Mouse (Mus musculus) hematopoietic stem cell, adult 5-6 weeks (primary cell): ENCODE measurements around the gene Ptov1. TPM values are rescaled to one million over a fixed set of nuclear protein-coding genes. Genes with fewer than 3 reads are reported as not detected.
"Not testable (repeated sequence)": the region's sequence is repeated elsewhere in the genome, so short reads cannot be mapped to it uniquely, and the experiment has no call there.

ENCODE experiments used
- ATAC-seq, 2 experiments: fragments of 125-278 bp in 1 of 2; replicated peaks in 1 of 2; 2 replicates each; pipeline ENCODE4 v1.8.0; 2016 to 2017; ENCODE audit warnings: inconsistent platforms in 2 of 2, mild to moderate bottlenecking in 2 of 2, moderate number of reproducible peaks in 2 of 2, low read depth in 1 of 2, moderate TSS enrichment in 1 of 2; ENCODE audit not compliant: low FRiP score in 2 of 2, poor library complexity in 2 of 2, severe bottlenecking in 2 of 2, insufficient read depth in 1 of 2, low TSS enrichment in 1 of 2
- total RNA-seq: library from RNA; stranded (forward); fragments of 172-1452, 232-1000 nt; gene quantifications from 2 replicates; pipeline ENCODE4 v1.2.3, GENCODE M21; 2017

The Ptov1 gene
- total RNA-seq, 1 experiment from 2014 or later: 54.1 TPM

DNA sequence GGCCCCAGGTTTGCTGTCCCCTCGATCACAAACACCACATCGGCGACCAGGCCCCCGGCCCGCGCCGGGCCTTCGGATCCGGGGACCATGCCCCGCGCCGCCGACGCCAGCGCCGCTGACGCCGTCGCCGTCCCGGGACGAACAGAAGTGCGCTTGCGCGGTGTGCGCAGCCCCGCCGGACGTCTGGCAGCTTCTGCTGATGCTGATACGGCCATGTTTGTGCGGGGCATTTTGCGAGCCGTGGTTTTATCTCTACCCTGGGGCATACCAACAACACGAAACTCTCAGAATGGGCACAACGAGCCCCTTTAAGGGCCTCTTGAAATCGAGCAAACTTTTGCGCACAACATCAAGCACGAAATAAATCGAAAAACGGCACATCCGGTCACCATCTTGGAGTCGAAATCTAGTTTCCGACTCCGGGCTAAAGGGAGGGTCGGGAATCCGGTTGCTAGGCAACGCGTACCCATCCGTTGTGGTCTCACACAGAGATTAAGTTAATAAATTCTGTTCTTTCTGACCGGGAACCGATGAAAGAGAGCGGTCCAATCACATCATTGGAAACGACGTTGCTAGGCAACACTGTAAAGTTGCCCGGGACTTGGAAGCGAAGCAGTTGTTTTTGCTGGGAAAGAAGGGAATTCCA, 22.8 kb upstream of the Ptov1 start, which contains the start of gene Med25:
Med25 (minus strand) TSS at position 437 of the 646 bp plus-strand sequence.
- peak; percentile 57 to 65 for ATAC-seq

DNA sequence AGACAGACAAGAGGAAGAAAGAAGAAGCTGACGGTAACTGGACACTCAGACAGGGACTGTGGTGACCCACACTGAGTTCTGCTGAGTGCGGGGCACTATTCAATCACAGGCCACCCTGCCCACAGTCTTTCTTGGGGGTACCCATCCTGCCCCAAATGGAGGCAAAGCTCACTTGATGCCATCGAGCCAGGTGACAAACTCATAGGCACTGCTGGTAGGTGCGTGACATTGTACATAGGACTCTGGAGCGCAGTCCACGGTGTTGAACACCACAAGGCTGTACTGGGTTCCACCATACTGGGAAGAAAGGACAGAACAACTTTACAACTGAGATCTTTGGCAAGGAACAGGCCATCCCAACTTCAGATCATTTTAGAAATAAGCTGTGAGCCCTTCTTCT, 22.0 kb upstream of the Ptov1 start:
- ATAC-seq: no peak

DNA sequence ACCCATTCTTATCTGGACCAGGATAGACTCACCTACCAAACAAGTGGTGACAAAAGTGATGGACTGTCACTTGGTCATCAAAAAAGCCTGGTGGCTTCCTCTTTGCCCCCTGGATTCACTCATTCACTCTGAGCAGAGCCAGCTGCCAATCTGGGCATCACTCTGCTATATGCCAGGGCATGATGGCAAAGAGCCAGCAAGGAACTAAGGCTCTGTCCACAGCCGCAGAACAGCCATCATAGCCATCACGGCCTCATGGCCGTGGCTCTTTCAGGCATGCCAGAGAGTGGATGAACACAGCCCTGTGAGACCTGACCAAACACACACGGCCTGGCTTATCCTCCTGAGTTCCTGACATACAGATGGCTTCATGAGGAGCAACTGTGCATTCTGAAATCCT, 21.1 kb upstream of the Ptov1 start:
- ATAC-seq: no peak

DNA sequence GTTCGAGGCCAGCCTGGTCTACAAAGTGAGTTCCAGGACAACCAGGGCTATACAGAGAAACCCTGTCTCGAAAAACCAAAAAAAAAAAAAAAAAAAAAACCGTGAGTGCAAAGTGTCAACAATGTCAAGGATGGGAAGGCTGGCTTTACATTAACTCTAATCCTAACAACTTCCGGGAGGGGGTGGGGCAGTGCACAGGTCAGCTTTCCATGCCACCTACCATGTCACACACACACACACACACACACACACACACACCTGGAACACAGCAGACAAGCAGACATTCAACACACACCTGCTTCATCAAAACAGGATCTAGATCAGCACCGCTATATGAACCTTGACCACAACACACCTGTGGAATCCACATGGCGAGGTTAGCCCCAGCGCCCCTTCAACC, 20.6 kb upstream of the Ptov1 start:
- ATAC-seq: no peak

DNA sequence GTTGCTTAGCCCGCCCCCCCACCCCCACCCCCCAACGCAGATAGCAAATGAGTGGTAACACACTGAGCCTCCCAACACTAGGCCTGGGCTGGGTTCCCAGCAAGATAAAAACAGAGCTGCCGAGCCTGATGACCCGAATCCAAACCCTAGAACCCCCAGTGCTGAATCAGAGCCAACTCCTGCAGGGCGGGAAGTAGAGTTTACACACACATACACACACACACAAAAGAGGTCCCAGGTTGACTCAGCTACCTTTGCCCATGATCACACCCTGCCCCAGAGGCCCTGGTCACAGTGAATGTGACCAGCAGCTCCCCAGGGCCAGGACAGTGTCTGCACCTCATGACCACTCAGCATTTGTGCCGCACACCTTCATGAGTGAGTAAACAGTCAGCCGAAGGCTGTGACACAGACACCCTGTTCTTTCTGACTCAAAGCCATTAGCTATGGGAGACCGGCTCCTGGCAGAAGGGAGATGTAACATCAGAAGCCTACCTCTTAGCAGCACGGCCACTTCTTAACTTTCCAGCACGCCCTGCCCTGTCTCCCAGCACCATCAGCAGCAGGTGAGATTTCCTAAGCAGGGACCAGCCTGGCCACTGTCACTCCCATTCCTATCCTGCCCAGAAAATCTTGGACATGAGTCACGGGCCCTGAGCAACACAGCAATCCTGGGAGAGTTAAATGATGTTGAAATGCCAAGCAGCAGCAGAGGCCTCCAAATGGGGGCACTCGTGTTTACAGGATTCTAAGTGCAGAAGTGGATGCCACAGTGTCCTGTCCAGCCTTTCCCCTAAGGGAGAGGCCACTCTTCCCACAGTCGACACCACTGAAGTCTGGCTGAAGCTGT, 18.9 kb upstream of the Ptov1 start:
- no peak for ATAC-seq

DNA sequence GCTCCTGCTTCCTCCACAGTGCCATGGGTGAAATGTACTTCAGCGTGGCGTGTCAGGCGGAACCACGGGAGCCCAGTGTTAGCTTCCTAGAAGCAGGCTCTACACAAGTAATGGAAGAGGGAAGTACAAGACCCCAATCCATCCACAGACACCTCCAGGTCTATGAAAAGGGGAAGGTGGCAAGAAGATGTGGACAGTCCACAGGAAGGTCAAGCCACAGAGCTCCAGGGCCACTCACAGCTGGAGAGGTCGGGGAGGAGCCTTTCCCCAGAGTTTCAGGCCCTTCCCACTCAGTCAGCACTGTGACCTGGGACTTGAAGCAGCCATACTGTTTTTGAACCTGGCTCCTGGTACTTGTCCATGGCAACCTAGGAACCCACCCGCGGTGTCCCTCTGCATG, 17.4 kb upstream of the Ptov1 start:
- peak in 1 of 2 experiments; percentile 30; a peak in 1 of 4 replicates for ATAC-seq

DNA sequence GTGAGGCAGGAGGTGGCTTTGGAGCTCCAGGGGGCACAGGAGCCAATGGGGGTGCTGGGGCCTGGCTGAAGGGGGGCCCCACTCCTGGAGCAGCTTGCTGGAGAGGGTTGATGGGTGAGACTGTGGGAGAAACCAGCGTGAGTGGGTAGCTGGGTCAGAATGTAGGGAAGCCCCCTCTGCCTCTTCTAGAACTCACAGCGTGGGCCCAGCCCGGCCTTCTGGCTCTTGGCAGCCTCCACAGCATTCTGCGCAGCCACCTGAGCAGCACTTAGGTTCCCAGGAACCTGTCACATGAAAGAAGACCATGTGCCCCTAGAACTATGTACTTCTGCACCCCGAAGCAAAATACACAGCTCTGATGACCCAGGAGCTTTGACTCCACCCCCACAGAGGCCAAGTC, 15.0 kb upstream of the Ptov1 start:
- no peak for ATAC-seq

DNA sequence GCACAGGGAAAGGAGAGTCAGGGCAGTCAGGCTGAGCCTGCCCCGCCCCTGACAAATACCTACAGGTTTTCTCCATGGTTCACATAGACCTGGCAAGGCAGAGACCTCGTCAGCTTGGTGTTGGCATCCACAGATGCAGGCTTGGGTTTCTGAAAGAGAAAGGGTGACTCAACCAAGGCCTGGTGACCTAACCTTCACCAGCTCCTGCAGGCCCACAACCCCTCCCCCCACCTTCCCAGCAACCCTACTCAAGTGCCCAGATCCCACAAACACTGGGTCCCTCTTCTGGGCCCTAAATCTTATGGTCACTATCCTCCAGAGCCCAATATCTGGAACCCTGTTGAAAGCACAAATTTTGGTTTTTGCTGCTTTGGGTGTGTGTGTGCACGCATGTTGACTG, 13.4 kb upstream of the Ptov1 start:
- no peak for ATAC-seq

DNA sequence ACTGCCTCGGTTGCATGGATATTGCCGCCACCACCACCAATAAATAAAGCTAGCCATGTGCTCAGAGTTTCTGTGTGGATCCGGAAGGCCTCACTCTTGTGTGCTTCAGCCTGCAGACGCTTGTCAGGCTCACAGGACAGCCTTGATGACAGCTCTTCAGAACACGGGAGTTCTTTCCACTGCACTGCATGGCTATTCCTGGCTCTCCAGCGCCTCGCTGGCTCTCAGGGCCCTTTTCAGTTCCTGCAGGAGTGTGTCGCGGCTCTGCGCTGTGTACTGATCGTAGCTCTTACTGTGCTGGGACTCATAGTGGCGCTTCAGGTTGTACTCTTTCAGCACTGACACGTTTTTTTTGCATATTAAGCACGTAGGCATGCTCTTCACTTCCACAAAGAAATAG, 8.2 kb upstream of the Ptov1 start:
- ATAC-seq: no peak

DNA sequence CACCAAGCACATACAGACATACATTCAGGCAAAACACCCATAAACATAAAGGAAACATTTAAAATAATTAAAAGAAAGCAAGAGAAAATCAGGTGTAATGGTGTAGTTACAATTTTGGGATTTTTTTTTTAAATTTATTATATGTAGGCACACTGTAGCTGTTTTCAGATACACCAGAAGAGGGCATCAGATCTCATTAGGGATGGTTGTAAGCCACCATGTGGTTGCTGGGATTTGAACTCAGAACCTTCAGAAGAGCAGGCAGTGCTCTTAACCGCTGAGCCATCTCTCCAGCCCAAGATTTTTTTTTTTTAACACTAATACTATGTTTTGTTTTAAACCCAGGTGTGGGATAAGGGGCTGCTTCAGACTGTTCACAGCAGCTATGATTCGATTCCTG, 2.2 kb upstream of the Ptov1 start:
- not testable (repeated sequence) for ATAC-seq

DNA sequence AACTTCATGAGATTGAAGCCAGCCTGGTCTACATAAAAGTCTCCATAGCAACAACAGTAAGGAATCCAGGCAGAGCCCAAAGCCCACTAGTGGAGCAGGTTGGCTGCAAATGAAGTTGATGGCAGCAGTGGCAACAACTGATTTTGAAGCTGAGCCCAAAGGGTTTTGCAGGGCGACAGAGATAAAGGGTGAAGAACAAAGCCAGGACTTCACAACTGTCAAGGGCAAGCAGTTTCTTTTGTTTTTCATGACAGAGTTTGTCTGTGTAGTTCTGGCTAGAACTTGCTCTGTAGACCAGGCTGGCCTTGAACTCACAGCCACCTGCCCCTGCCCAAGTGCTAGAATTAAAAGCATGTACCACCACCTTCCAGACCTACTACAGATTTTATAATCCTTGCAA, 1.6 kb upstream of the Ptov1 start:
- no peak for ATAC-seq

DNA sequence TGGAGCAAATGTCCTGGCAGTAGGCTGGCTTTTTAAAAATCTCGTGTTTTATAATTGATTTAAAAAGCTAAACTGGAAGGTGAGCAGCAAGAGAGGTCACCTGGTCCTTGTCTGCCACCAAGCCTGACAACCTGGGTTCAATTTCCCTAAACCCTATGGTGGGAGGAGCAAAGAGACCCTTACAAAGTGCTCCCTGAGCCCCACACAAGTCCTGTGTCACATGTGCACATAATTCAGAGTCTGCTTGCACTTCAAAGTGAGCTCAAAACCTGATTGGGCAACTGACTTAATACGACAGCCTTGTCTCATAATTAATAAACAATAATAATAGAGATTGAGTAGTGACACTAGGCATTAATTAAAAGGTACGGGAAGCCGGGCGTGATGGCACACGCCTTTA, 1.0 kb upstream of the Ptov1 start:
- ATAC-seq: no peak

DNA sequence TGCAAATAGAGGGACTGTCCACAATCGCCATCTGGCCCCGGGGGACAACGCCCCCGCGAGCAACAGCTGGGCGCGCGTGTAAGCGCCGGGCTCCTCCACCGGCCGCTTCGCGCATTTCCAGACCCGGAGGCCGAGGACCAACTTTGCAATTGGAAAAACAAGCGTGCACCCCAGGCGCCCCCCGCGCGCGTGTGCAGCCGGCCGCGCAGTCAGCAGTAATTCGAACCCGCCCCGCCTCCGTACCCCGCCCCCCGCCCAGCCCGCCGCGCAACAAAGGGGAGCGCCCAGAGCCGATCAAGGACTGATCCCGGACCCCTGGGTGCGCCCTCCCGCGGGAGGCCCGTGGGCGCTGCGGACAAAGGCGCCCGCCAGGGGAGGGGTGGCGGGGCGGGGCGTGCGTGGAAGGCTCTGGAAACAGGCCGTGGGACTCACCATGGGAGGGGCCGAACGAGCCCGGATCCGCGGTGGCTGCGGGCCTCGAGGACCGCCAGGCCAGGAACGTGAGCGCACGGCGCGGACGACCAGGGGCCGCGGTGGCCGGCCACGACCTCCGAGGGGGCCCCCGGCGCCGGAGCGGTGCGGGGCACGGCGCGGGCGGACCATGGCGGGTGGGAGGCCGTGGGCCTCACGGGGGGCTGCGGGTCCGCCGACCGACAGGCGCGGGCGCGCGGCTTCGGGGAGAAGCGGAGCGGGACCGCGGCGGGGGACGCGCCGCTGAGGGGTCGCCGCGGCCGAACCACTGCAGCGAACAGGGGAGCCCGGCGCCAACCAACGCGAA, 480 bp downstream of the Ptov1 start:
- no peak for ATAC-seq

DNA sequence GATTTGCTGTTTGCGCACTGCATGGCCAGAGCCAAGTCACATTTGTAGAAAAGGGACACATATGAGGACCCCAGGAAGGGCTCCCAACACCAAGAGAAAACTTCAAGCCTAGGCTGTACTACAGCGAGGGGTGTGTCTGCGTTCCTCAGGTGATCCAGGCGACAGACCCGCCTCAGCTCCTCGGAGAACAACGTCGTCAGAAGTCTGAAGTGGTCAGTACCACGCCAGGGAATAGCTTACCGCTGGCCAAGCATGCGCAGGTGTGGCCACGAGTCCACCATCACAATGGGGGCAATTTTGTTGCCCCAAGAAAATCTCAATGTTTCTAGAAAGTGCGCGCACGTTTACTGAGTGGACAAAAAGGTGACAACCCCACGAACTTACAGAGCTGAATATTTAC, 1.1 kb downstream of the Ptov1 start:
- no peak for ATAC-seq

DNA sequence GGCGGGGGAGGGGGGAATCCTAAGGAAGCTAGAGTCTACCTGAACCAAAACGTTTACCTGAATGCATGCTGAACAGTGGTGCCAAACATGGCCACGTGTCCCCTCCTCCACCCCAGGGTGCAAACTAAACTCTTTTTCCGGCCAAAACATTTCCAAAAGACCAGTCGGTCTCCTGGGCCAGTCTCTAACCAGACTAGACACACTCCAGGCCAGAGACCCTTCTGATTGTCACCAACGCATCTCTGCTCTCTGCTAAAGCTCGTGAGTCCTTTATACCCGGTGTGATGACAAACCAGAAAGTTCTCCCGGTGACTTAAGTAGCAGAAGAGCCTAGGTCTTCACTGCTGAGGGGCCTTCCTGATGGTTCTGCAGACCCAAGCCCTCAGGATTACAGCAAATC, 1.8 kb downstream of the Ptov1 start:
- no peak for ATAC-seq

DNA sequence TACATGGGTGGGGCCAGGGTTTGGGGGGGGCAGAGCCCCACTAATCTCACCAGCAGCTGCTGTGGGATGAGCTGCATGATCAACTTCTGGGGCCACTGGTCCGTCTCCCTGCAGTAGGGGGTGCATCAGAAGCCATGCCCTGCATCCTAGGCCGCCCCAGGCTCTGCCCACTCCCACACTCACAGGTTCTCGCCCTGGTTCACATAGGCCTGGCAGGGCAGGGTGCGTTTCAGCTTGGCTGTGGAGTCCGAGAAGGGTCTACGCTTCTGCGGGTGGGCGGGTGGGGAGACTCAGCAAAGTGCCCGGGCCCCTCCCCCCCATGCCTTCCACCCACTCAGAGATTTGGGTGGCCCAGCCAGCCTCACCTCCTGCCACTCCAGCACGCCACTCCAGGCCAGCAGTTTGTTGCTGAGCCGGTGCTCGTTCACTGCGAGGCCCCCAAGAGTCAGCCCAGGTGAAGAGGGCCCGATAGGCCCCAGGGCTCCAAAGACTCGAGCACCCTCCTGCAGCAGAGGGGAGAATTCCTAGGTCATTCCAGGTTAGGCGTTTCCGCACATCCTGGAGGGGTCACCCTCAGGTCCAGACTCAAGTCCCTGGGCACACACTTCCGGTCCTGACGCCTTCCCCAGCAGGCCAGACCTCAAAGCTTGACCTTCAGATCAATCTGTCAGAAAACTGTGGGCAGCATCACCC, 2.4 kb downstream of the Ptov1 start:
- no peak for ATAC-seq

DNA sequence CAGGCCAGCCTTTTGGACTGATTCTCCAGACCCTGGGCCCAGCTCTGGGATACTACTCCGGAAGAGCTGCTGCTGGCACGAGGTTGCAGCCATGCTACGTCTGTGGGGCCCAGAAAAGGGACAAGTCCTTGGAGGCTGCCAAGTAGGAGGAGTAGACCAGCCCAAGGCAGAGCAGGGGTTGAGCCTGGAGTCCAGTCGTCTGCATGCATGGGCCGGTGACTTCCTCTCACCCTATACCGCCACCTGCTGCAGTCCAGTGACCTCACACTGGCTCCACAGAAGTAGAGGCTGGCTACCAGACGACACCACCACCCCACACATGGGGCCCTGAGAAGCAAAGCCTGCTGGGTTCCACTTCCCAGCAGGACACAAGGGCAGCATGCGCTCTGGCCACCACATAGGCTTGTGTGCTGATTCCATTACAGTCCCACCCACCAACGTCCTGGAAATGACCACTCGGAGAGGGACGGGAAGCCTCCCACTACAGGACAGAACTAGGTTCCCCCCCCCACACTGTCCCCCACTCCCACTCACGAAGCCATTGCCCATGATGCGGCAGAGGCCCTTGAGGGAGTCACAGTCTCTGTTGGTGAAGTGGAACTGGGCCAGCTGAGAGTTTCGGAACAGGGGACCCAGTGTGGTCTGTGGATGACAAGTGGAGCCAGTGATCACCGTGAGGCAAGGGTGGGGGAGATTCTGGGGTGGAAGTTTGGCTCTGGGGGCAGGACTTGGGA, 3.1 kb downstream of the Ptov1 start:
- ATAC-seq: peak; percentile 22 to 39
